Mouse (Mus musculus) testis, adult 2 months (tissue): ENCODE measurements at regions not wholly inside any gene's neighbourhood (a gene's known extent, or its start where the extent isn't known, plus 50 kb on each side); places are given as distances from the start of the nearest gene placed in this dataset.

Experiments
- H3K27ac ChIP-seq: fragments of 200-500 bp; 2 replicates; pipeline ENCODE4 v1.5.1; 2012; ENCODE audit warnings: low read depth, low read length; ENCODE audit not compliant: control insufficient read depth, insufficient read depth
- H3K27me3 ChIP-seq: fragments of 200-500 bp; 2 replicates; pipeline ENCODE4 v1.6.1; 2012; ENCODE audit warnings: mild to moderate bottlenecking, low read length, moderate library complexity; ENCODE audit not compliant: control insufficient read depth, insufficient read depth
- H3K36me3 ChIP-seq: fragments of 200-500 bp; 2 replicates; pipeline ENCODE4 v1.6.1; 2012; ENCODE audit warnings: mild to moderate bottlenecking, low read length; ENCODE audit not compliant: control insufficient read depth, insufficient read depth
- H3K4me1 ChIP-seq: fragments of 200-500 bp; 2 replicates; pipeline ENCODE4 v1.6.1; 2012; ENCODE audit warnings: low read length; ENCODE audit not compliant: control insufficient read depth, insufficient read depth
- H3K4me3 ChIP-seq: fragments of 200-500 bp; 2 replicates; pipeline ENCODE4 v1.5.1; 2012; ENCODE audit warnings: low read depth, mild to moderate bottlenecking, low read length, moderate library complexity, mixed read lengths; ENCODE audit not compliant: control insufficient read depth
- CTCF ChIP-seq: fragments of 200-500 bp; IDR thresholded peaks from 2 replicates; pipeline ENCODE4 v1.5.1; 2012; ENCODE audit warnings: low read depth, mild to moderate bottlenecking, inconsistent platforms, low read length, moderate library complexity; ENCODE audit not compliant: control insufficient read depth, insufficient read depth, insufficient replicate concordance
- POLR2A ChIP-seq: fragments of 200-500 bp; IDR thresholded peaks from 2 replicates; pipeline ENCODE4 v1.6.1; 2012; ENCODE audit warnings: low read depth, mild to moderate bottlenecking, inconsistent platforms, low read length, moderate library complexity; ENCODE audit not compliant: control insufficient read depth

DNA sequence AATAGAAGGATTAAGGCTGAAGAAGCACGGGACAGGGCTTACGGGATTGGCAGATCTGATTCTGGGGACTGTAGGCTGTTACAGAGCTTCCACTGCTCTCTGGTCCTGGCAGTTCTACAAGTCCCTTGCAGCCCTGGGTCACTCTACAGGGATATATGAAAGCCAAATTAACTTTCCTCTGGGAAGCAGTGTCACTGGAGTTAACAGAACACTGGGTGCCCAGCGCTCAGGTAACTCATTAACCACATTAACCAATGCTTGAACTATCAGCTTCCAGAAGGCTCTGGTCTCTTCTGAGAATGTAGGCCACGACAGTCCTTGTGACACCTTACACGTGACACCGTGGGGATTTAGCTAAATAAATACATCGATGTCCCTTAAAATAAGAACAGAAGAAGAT is 57.3 kb upstream of the Arhgap5 start:
- Histone ChIP-seq H3K4me1 (no peaks in the 10 kb centered on the region), H3K4me3 (no peak overlapping the region), H3K36me3 (no peaks in the 10 kb centered on the region), H3K27ac (no peak overlapping the region), H3K27me3 (no peaks in the 10 kb centered on the region)
- no peak for TF ChIP-seq CTCF
- no peak for TF ChIP-seq POLR2A

DNA sequence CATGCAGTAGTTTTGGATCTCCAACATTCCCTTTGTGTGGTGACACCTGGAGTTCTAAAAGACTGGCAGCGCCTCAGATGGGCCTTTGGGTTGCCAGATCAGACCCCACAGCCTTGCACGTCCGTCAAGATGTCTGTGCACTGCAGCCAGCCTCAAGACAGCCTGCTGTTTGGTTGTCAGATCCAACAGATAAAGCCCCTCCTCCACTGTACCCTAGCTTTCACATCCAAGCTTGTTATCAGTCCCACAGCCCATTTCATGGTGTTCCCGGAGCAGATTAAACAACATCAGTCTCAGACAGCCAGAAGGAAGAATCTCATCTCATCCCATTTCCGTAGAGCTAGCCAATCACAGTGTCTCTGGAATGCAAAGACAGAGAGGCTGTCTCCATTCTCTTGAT is 56.3 kb upstream of the Arhgap5 start:
- Histone ChIP-seq H3K4me1 (no peaks in the 10 kb centered on the region), H3K36me3 (no peaks in the 10 kb centered on the region), H3K4me3 (no peak overlapping the region), H3K27me3 (no peaks in the 10 kb centered on the region), H3K27ac (no peak overlapping the region)
- TF ChIP-seq CTCF (no peak), POLR2A (no peak)

DNA sequence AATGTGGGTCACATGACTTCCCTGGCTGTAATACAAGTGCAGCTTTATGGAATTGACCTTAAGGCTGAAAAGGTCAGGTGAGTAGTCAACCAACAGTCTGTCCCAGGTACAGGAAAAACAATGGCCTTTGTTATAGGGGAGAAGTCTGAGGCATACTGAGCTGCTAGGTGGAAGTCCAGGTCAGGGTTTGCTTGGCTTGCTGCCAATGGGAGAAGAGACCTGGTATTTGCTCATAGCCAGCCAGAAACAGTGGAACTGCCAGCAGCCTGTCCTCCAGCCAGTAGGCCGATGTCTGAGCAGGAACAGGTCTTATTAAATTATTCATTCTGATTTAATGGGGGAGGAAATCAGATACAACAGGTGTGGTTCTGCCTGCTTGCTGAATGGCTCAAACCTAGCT is 55.6 kb upstream of the Arhgap5 start:
- no peak overlapping the region for H3K27ac ChIP-seq
- no peaks in the 10 kb centered on the region for H3K4me1 ChIP-seq
- H3K4me3 ChIP-seq = no peak overlapping the region
- TF ChIP-seq POLR2A = no peak
- TF ChIP-seq CTCF = no peak
- H3K36me3 ChIP-seq = no peaks in the 10 kb centered on the region
- H3K27me3 ChIP-seq = no peaks in the 10 kb centered on the region

DNA sequence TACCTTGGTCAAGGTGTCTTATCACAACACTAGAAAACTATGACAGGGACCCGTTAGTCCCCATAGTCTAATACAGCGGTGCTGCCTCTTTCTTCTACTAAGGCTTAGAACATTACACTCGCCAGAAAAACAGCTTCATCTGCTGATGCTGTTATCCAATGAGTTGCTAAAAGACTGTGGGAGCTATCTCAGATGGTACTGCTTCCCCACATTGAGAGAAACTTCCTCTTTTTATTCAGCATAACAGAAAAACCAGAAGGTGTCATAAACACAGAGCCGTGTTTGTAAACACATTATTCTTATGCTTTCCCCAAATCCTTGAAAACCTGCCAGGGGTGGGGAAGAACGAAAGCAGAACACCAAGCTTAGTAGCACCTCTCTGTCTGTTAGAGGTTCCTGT is 49.9 kb upstream of the Arhgap5 start:
- Histone ChIP-seq H3K27ac (no peak overlapping the region), H3K36me3 (no peaks in the 10 kb centered on the region), H3K27me3 (no peaks in the 10 kb centered on the region), H3K4me1 (no peaks in the 10 kb centered on the region), H3K4me3 (no peak overlapping the region)
- no peak for TF ChIP-seq POLR2A
- TF ChIP-seq CTCF = no peak
